Mouse (Mus musculus): ENCODE measurements around the gene Klk7. TPM values are rescaled to one million over a fixed set of nuclear protein-coding genes. Genes with fewer than 3 reads are reported as not detected.

Klk7 gene
- polyA plus RNA-seq (2012; rRNA removed), result not detected in 2 replicates

DNA sequence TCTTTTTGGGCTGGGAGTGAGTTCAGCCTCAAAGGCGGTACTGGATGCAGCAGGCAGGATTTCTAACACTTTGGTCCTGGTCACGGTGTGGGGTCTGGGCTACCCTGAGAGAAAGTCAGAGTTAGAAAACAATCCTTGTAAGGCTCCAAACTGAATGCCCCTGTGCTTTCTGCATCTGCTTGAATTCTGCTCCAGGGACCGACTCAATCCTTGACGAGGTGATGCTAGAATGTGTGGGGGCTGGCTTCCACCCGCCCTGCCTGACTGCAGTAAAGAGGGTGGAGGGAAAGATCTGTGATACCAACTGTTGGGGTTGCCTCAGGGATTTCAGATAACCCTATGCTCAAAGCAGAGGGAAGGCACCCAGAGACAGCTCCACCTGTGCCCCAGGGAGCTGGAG is at the start of gene Klk7:
TSS of gene Klk7 (plus strand) at position 301 of the 400 bp plus-strand sequence.
- H3K27ac ChIP-seq (ENCODE audit: insufficient read depth, low read length), result no peak within 1 kb of the TSS
- no peaks in the 10 kb centered on the region for H3K4me1 ChIP-seq (ENCODE audit: control insufficient read depth, insufficient read depth, low read length)
- no peak for DNase-seq
- TF ChIP-seq POLR2A (IDR thresholded peaks at IDR 0.05; ENCODE audit: borderline replicate concordance, insufficient read depth, low read length), result no peak
- TF ChIP-seq CTCF (IDR thresholded peaks at IDR 0.05; ENCODE audit: borderline replicate concordance, insufficient read depth, low read depth, low read length), result no peak
- H3K4me3 ChIP-seq (replicated peaks; ENCODE audit: insufficient read depth, low read depth, low read length), result no peak within 1 kb of the TSS
- no peaks in the 10 kb centered on the region for H3K27me3 ChIP-seq (ENCODE audit: control insufficient read depth, insufficient read depth, low read length)
- 54% methylated on average over 5 of the region's 5 CpGs for WGBS

GRCm38 (mm10) chr7:43766484-43766883 is 44.6 kb upstream of the Klk7 start:
- TF ChIP-seq CTCF (IDR thresholded peaks at IDR 0.05; ENCODE audit: borderline replicate concordance, insufficient read depth, low read depth, low read length), result no peak
- 23% methylated on average over 8 of the region's 8 CpGs for WGBS
- no peak overlapping the region for H3K27ac ChIP-seq (ENCODE audit: insufficient read depth, low read length)
- no peak overlapping the region for H3K4me3 ChIP-seq (replicated peaks; ENCODE audit: insufficient read depth, low read depth, low read length)
- no peaks in the 10 kb centered on the region for H3K4me1 ChIP-seq (ENCODE audit: control insufficient read depth, insufficient read depth, low read length)
- no peak for DNase-seq
- no peaks in the 10 kb centered on the region for H3K27me3 ChIP-seq (ENCODE audit: control insufficient read depth, insufficient read depth, low read length)

- 84% methylated on average over 4 of the region's 4 CpGs for WGBS
- Histone ChIP-seq H3K4me1 (ENCODE audit: control insufficient read depth, insufficient read depth, low read length) (no peaks in the 10 kb centered on the region), H3K27ac (ENCODE audit: insufficient read depth, low read length) (no peak within 1 kb of the TSS), H3K4me3 (replicated peaks; ENCODE audit: insufficient read depth, low read depth, low read length) (no peak within 1 kb of the TSS), H3K27me3 (ENCODE audit: control insufficient read depth, insufficient read depth, low read length) (no peaks in the 10 kb centered on the region)
- DNase-seq, result no peak
- TF ChIP-seq POLR2A (IDR thresholded peaks at IDR 0.05; ENCODE audit: borderline replicate concordance, insufficient read depth, low read length) (no peak), CTCF (IDR thresholded peaks at IDR 0.05; ENCODE audit: borderline replicate concordance, insufficient read depth, low read depth, low read length) (no peak)
Observed at GRCm38 (mm10) chr7:43768597-43768996, 42.5 kb upstream of the Klk7 start, which contains the start of gene Klk12. Gene Klk12 (plus strand): TSS chr7:43768897.

DNA sequence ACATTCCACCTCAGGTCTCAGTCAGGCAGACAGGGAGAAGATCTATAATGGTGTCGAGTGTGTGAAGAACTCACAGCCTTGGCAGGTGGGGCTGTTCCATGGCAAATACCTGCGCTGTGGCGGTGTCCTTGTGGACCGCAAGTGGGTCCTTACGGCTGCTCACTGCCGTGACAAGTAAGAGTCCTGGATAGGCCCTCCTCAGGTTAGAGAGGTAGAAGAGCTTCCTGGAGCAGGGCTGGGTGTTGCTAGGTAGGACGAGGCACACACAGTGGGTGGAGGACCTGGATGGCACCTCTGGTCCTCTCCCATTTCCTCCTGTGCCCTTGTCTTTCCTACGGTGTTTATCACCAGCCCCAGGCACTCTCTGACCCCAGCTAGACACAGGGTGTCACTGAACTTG is 41.5 kb upstream of the Klk7 start:
- H3K27me3 ChIP-seq (ENCODE audit: control insufficient read depth, insufficient read depth, low read length), result no peaks in the 10 kb centered on the region
- no peak for TF ChIP-seq CTCF (IDR thresholded peaks at IDR 0.05; ENCODE audit: borderline replicate concordance, insufficient read depth, low read depth, low read length)
- no peak for TF ChIP-seq POLR2A (IDR thresholded peaks at IDR 0.05; ENCODE audit: borderline replicate concordance, insufficient read depth, low read length)
- no peak overlapping the region for H3K27ac ChIP-seq (ENCODE audit: insufficient read depth, low read length)
- H3K4me1 ChIP-seq (ENCODE audit: control insufficient read depth, insufficient read depth, low read length), result no peaks in the 10 kb centered on the region
- no peak overlapping the region for H3K4me3 ChIP-seq (replicated peaks; ENCODE audit: insufficient read depth, low read depth, low read length)
- WGBS, result 93% methylated on average over 8 of the region's 8 CpGs
- DNase-seq, result no peak

- no peak for TF ChIP-seq POLR2A (IDR thresholded peaks at IDR 0.05; ENCODE audit: borderline replicate concordance, insufficient read depth, low read length)
- no peak for TF ChIP-seq CTCF (IDR thresholded peaks at IDR 0.05; ENCODE audit: borderline replicate concordance, insufficient read depth, low read depth, low read length)
- no peak overlapping the region for H3K27ac ChIP-seq (ENCODE audit: insufficient read depth, low read length)
- 92% methylated on average over 10 of the region's 10 CpGs for WGBS
- no peaks in the 10 kb centered on the region for H3K27me3 ChIP-seq (ENCODE audit: control insufficient read depth, insufficient read depth, low read length)
- DNase-seq, result no peak
- no peaks in the 10 kb centered on the region for H3K4me1 ChIP-seq (ENCODE audit: control insufficient read depth, insufficient read depth, low read length)
- H3K4me3 ChIP-seq (replicated peaks; ENCODE audit: insufficient read depth, low read depth, low read length), result no peak overlapping the region
Observed at GRCm38 (mm10) chr7:43770701-43771100, 40.4 kb upstream of the Klk7 start.

DNA sequence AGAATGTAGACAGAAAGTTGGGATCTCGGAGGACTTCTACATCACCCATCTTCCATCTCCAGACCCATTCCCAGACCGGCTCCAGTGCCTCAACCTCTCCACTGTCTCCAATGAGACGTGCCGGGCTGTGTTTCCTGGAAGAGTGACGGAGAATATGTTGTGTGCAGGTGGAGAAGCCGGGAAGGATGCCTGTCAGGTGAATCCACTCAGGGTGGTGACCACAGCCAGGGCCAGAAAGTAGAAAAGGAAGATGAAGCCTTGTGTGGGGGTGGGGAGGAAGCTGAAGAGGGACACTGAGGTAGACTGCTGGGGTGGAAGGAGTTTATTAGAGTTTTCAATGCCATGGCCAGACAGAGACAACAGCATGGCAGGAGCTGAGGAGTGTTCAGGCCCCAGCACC is 39.2 kb upstream of the Klk7 start:
- Histone ChIP-seq H3K27ac (ENCODE audit: insufficient read depth, low read length) (no peak overlapping the region), H3K4me3 (replicated peaks; ENCODE audit: insufficient read depth, low read depth, low read length) (no peak overlapping the region), H3K4me1 (ENCODE audit: control insufficient read depth, insufficient read depth, low read length) (no peaks in the 10 kb centered on the region), H3K27me3 (ENCODE audit: control insufficient read depth, insufficient read depth, low read length) (no peaks in the 10 kb centered on the region)
- no peak for TF ChIP-seq CTCF (IDR thresholded peaks at IDR 0.05; ENCODE audit: borderline replicate concordance, insufficient read depth, low read depth, low read length)
- TF ChIP-seq POLR2A (IDR thresholded peaks at IDR 0.05; ENCODE audit: borderline replicate concordance, insufficient read depth, low read length), result no peak
- 90% methylated on average over 6 of the region's 6 CpGs for WGBS
- DNase-seq, result no peak

DNA sequence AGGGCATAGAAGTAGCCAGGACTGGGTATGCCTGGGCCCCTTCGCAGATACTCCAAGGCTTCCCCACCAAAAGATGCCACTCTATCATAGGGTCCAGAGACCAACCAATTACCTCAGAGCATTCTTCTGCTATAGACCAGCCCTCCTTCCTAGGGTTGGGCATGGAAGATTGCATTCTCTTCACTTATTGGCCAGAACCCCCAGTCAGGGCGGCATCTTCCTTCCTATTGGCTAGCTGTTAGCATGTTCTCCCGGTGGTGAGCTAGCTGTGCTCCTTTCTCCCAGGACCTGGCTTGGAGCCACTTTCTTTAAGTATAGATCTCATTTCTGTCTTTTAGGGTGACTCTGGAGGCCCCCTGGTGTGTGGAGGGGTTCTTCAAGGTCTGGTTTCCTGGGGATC is 38.2 kb upstream of the Klk7 start:
- H3K27ac ChIP-seq (ENCODE audit: insufficient read depth, low read length), result no peak overlapping the region
- H3K4me1 ChIP-seq (ENCODE audit: control insufficient read depth, insufficient read depth, low read length), result no peaks in the 10 kb centered on the region
- DNase-seq, result no peak
- TF ChIP-seq CTCF (IDR thresholded peaks at IDR 0.05; ENCODE audit: borderline replicate concordance, insufficient read depth, low read depth, low read length) (no peak), POLR2A (IDR thresholded peaks at IDR 0.05; ENCODE audit: borderline replicate concordance, insufficient read depth, low read length) (no peak)
- H3K4me3 ChIP-seq (replicated peaks; ENCODE audit: insufficient read depth, low read depth, low read length), result no peak overlapping the region
- no peaks in the 10 kb centered on the region for H3K27me3 ChIP-seq (ENCODE audit: control insufficient read depth, insufficient read depth, low read length)
- WGBS, result 79% methylated on average over 3 of the region's 3 CpGs

DNA sequence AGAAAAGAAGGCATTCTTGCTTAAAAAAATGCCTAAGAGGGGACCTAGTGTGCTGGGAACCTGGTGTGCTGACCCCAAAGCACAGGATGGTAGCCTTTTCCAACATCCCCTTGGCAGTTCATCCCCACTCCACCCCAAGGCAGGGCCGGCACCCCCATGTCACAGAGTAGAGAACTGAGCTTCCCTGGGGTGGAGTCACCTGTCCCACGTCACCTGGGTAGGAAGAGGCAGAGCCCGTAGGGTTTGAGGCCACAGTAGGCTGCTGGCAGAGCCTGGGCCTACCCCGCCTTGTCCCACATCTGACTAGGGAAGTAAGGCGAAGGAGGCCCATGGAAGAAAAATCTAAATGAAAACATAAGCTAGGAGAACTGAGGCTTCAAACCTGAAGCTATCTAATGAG is 36.7 kb upstream of the Klk7 start, which contains the start of gene Klk11:
TSS of gene Klk11 (plus strand) at position 241 of the 400 bp plus-strand sequence.
- WGBS, result 85% methylated on average over 5 of the region's 5 CpGs
- H3K4me1 ChIP-seq (ENCODE audit: control insufficient read depth, insufficient read depth, low read length), result no peaks in the 10 kb centered on the region
- H3K4me3 ChIP-seq (replicated peaks; ENCODE audit: insufficient read depth, low read depth, low read length), result no peak within 1 kb of the TSS
- H3K27me3 ChIP-seq (ENCODE audit: control insufficient read depth, insufficient read depth, low read length), result no peaks in the 10 kb centered on the region
- TF ChIP-seq POLR2A (IDR thresholded peaks at IDR 0.05; ENCODE audit: borderline replicate concordance, insufficient read depth, low read length) (no peak), CTCF (IDR thresholded peaks at IDR 0.05; ENCODE audit: borderline replicate concordance, insufficient read depth, low read depth, low read length) (no peak)
- H3K27ac ChIP-seq (ENCODE audit: insufficient read depth, low read length), result no peak within 1 kb of the TSS
- no peak for DNase-seq
